Mouse (Mus musculus) layer of hippocampus, adult 9-11 months (tissue): Measurements from ENCODE around the gene Ccdc115.
A peak's percentile ranks its signal among the peaks of the same experiment; 100 is the strongest.
"Not testable (repeated sequence)": the region's sequence is repeated elsewhere in the genome, so short reads cannot be mapped to it uniquely, and the experiment has no call there.

ENCODE experiments used
- DNase-seq: peaks from one replicate; pipeline ENCODE4 v3.0.0; 2022

Ccdc115 gene

GRCm38 (mm10) chr1:34438381-34439051 is 956 bp downstream of the Ccdc115 start:
- DNase-seq: no peak

- not testable (repeated sequence) for DNase-seq
Observed at GRCm38 (mm10) chr1:34437366-34437765, 2.1 kb downstream of the Ccdc115 start.

- no peak for DNase-seq
Observed at GRCm38 (mm10) chr1:34436374-34436773, 3.1 kb downstream of the Ccdc115 start.

- no peak for DNase-seq
Observed at GRCm38 (mm10) chr1:34435371-34436120, 3.9 kb downstream of the Ccdc115 start.

GRCm38 (mm10) chr1:34434660-34435160 is 4.8 kb downstream of the Ccdc115 start:
- peak; percentile 87 for DNase-seq

- no peak for DNase-seq
Observed at GRCm38 (mm10) chr1:34433891-34434521, 5.5 kb downstream of the Ccdc115 start.

GRCm38 (mm10) chr1:34432776-34433481 is 6.5 kb downstream of the Ccdc115 start:
- no peak for DNase-seq

- DNase-seq: no peak
Observed at GRCm38 (mm10) chr1:34432411-34432775, 7.1 kb downstream of the Ccdc115 start.

GRCm38 (mm10) chr1:34431431-34431830 is 8.0 kb downstream of the Ccdc115 start:
- DNase-seq: no peak

GRCm38 (mm10) chr1:34430981-34431380 is 8.5 kb downstream of the Ccdc115 start:
- no peak for DNase-seq

- DNase-seq: no peak
Observed at GRCm38 (mm10) chr1:34429281-34429680, 10.2 kb downstream of the Ccdc115 start.

GRCm38 (mm10) chr1:34428466-34428865 is 11.0 kb downstream of the Ccdc115 start:
- DNase-seq: no peak

- DNase-seq: no peak
Observed at GRCm38 (mm10) chr1:34399182-34399953, 40.1 kb downstream of the Ccdc115 start.

- peak; percentile 8 for DNase-seq
Observed at GRCm38 (mm10) chr1:34396321-34396720, 43.2 kb downstream of the Ccdc115 start.

- peak; percentile 19 for DNase-seq
Observed at GRCm38 (mm10) chr1:34389234-34389891, 50.1 kb downstream of the Ccdc115 start.

- peak; percentile 30 for DNase-seq
Observed at GRCm38 (mm10) chr1:34388849-34389233, 50.6 kb downstream of the Ccdc115 start.

- DNase-seq: no peak
Observed at GRCm38 (mm10) chr1:34387346-34388327, 51.8 kb downstream of the Ccdc115 start.
